Mouse (Mus musculus) erythroblast, embryonic 14.5 days (primary cell): ENCODE results near the gene Gm5475.

Source experiments
- GATA1 ChIP-seq: IDR thresholded peaks from 2 replicates; pipeline ENCODE4 v1.6.1; 2012; ENCODE audit warnings: low read length, inconsistent platforms, mixed read lengths
- TAL1 ChIP-seq: IDR thresholded peaks from 3 replicates; pipeline ENCODE4 v1.6.1; 2012; ENCODE audit warnings: low read length, inconsistent platforms, mixed read lengths

- TF ChIP-seq GATA1 (no peak), TAL1 (no peak)
These were observed 33.6 kb upstream of the Gm5475 start for GRCm38 (mm10) chr15:100388224-100388835.
